In the genomic region with DNA sequence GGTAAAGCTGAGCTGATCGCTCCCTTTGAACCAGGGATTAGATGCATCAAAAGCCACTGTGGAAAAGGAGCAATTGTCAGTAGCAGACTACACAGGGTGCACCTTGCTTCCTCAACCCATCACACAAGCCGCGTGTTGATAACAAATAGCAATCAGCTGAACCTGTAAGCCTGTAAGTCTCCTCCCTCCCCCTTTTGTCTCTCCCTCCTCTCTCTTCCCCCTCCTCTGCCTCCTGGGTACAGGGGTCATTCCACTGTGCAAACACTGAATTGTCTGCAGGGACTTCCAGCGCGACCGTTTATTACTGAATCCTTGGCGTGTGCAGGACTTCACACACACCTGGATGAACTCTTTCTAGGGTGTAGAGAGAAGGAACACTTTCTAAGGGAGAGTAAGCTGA, we compare ENCODE assay signal across 14 mouse cellular contexts. TPM values are rescaled to one million over a fixed set of nuclear protein-coding genes. Genes with fewer than 3 reads are reported as not detected.
"Had no signal": no experiment of that assay in that cellular context is flagged by ENCODE, and none has a peak within 500 bp of the region (broad histone marks: within the 10 kb centered on the region; RNA-seq: fewer than 3 reads in every experiment).

No protein-coding gene starts in this region.

- H3K9ac ChIP-seq: midbrain, embryonic 13.5 days; neural tube, embryonic 15.5 days had no signal

- H3K4me1 ChIP-seq: limb, embryonic 10.5 days; midbrain, embryonic 13.5 days; neural tube, embryonic 15.5 days had no signal

- H3K4me3 ChIP-seq: layer of hippocampus, adult 2 months; limb, embryonic 10.5 days; midbrain, embryonic 13.5 days; myocyte; neural tube, embryonic 15.5 days had no signal

- ATAC-seq: hindbrain, postnatal 0 days; midbrain, embryonic 13.5 days had no signal

- H3K36me3 ChIP-seq: limb, embryonic 10.5 days; midbrain, embryonic 13.5 days; neural tube, embryonic 15.5 days had no signal

- H3K27me3 ChIP-seq: midbrain, embryonic 13.5 days; neural tube, embryonic 15.5 days had no signal

- H3K4me2 ChIP-seq: midbrain, embryonic 13.5 days; neural tube, embryonic 15.5 days had no signal

- H3K27ac ChIP-seq: hindbrain, postnatal 0 days; layer of hippocampus, adult 2 months; limb, embryonic 10.5 days; midbrain, embryonic 13.5 days; neural tube, embryonic 15.5 days had no signal

- DNase-seq: kidney, adult 11 months; kidney, postnatal 10 days; kidney, postnatal 4 days; lung, adult 18-20 months; right cerebral cortex, postnatal 4 days; spleen, adult 18-20 months; thymus, postnatal 4 days had no signal

- H3K9me3 ChIP-seq: limb, embryonic 10.5 days; midbrain, embryonic 13.5 days; neural tube, embryonic 15.5 days had no signal

RNA-seq across cellular contexts. Expression of gene Hnf1b, which starts 58.5 kb away (rescaled TPM):
- total RNA-seq: hindbrain, postnatal 0 days; megakaryocyte-erythroid progenitor cell, adult 5-6 weeks had no signal
- polyA plus RNA-seq: limb, embryonic 10.5 days; midbrain, embryonic 13.5 days; myocyte had no signal
